Mouse (Mus musculus) midbrain, embryonic 11.5 days (tissue): Measurements from ENCODE around the gene Aff1. TPM values are rescaled to one million over a fixed set of nuclear protein-coding genes. Genes with fewer than 3 reads are reported as not detected.

Experiments
- ATAC-seq: fragments of 200-750 bp; cut with Nextera tagmentation; 2 replicates; pipeline ENCODE4 v1.8.0; 2017; ENCODE audit warnings: moderate TSS enrichment, moderate library complexity; ENCODE audit not compliant: low FRiP score
- DNase-seq: peaks from one replicate; pipeline ENCODE4 v3.0.0; 2015; ENCODE audit warnings: low spot score; ENCODE audit errors: missing footprints
- H3K27ac ChIP-seq: fragments of 300-500 bp; sonication (generic); 2 replicates; pipeline ENCODE4 v1.5.1; 2014; ENCODE audit warnings: low read depth, low read length
- H3K27me3 ChIP-seq: fragments of 300-500 bp; sonication (generic); 2 replicates; pipeline ENCODE4 v1.6.1; 2014; ENCODE audit warnings: mild to moderate bottlenecking, low read length, moderate library complexity, mixed read lengths; ENCODE audit not compliant: control insufficient read depth, insufficient read depth
- H3K36me3 ChIP-seq: fragments of 300-500 bp; sonication (generic); 2 replicates; pipeline ENCODE4 v1.6.1; 2014; ENCODE audit warnings: mild to moderate bottlenecking, low read length, moderate library complexity, mixed read lengths; ENCODE audit not compliant: control insufficient read depth, insufficient read depth
- H3K4me1 ChIP-seq: fragments of 300-500 bp; sonication (generic); 2 replicates; pipeline ENCODE4 v1.6.1; 2014; ENCODE audit warnings: low read length; ENCODE audit not compliant: control insufficient read depth, insufficient read depth
- H3K4me2 ChIP-seq: fragments of 300-500 bp; sonication (generic); 2 replicates; pipeline ENCODE4 v1.6.1; 2014; ENCODE audit warnings: mild to moderate bottlenecking, moderate library complexity
- H3K4me3 ChIP-seq: fragments of 300-500 bp; sonication (generic); 2 replicates; pipeline ENCODE4 v1.5.1; 2014; ENCODE audit warnings: low read depth, low read length
- H3K9ac ChIP-seq: fragments of 300-500 bp; sonication (generic); 2 replicates; pipeline ENCODE4 v1.6.1; 2014; ENCODE audit warnings: low read length
- H3K9me3 ChIP-seq: fragments of 300-500 bp; sonication (generic); 2 replicates; pipeline ENCODE4 v1.6.1; 2016; ENCODE audit warnings: low read length; ENCODE audit not compliant: control insufficient read depth
- WGBS: fragments of 180-500 bp; shearing (Covaris S2); extraction: QIAGEN DNeasy Blood & Tissue Kit; methylation state at CpG from one replicate; pipeline ENCODE4 v1.1.7; 2014; 5-methylcytosine and 5-hydroxymethylcytosine counted together
- polyA plus RNA-seq: library from polyadenylated mRNA; unstranded; fragments of >200 nt; fragmentation: Nextera tagmentation; extraction: Ambion mirVana; gene quantifications from 2 replicates; pipeline ENCODE4 v1.2.1, GENCODE M21; 2014

The Aff1 gene
- polyA plus RNA-seq, 1 experiment from 2014 or later = 5.9 TPM

- Histone ChIP-seq H3K4me1 (no peaks in the 10 kb centered on the region), H3K27me3 (no peaks in the 10 kb centered on the region), H3K4me3 (no peak overlapping the region), H3K9ac (no peak overlapping the region), H3K9me3 (no peaks in the 10 kb centered on the region), H3K36me3 (no peaks in the 10 kb centered on the region), H3K27ac (no peak overlapping the region), H3K4me2 (no peak overlapping the region)
- no peak for ATAC-seq
- DNase-seq = no peak
- 83% methylated on average over 15 of the region's 15 CpGs for WGBS
These were observed 197.6 kb downstream of the Aff1 start for GRCm38 (mm10) chr5:103889766-103890165.

- no peak overlapping the region for H3K4me3 ChIP-seq
- peaks cover 6% of the 10 kb centered on the region; the same call in 1 of the 2 replicates for H3K4me1 ChIP-seq
- no peak overlapping the region for H3K4me2 ChIP-seq
- DNase-seq (peak; percentile 68), ATAC-seq (no peak)
- H3K27me3 ChIP-seq = no peaks in the 10 kb centered on the region
- H3K9ac ChIP-seq = no peak overlapping the region
- no peaks in the 10 kb centered on the region for H3K9me3 ChIP-seq
- H3K36me3 ChIP-seq = no peaks in the 10 kb centered on the region
- H3K27ac ChIP-seq = no peak overlapping the region
- 9% methylated on average over 1 of the region's 1 CpGs for whole genome bisulfite sequencing
These were observed 206.1 kb downstream of the Aff1 start for GRCm38 (mm10) chr5:103898310-103898709.

Other genes starting within 250 kb of the Aff1 start
- gene Slc10a6, start 63.0 kb upstream of the Aff1 start, polyA plus RNA-seq = 0.08 and 0.10 TPM in 2 replicates
- gene 1700016H13Rik, start 36.4 kb upstream of the Aff1 start, polyA plus RNA-seq = 0.25 TPM in 1 of 2 replicates, not detected in the other
- 16.5 and 16.9 TPM in 2 replicates for gene Klhl8, start 218.9 kb downstream of the Aff1 start, polyA plus RNA-seq